Mouse (Mus musculus) embryonic facial prominence, embryonic 10.5 days (tissue): ENCODE results near the gene Ywhab. TPM values are rescaled to one million over a fixed set of nuclear protein-coding genes. Genes with fewer than 3 reads are reported as not detected.

Experiments
- DNase-seq: peaks from one replicate; pipeline ENCODE4 v3.0.0-alpha.2; 2017; ENCODE audit warnings: low spot score
- H3K27ac ChIP-seq: fragments of 300-500 bp; sonication (generic); replicated peaks from 2 replicates; pipeline ENCODE4 v1.5.1; 2016; ENCODE audit warnings: mild to moderate bottlenecking
- H3K27me3 ChIP-seq: fragments of 300-500 bp; sonication (generic); replicated peaks from 2 replicates; pipeline ENCODE4 v1.6.1; 2016; ENCODE audit warnings: low read depth, mild to moderate bottlenecking; ENCODE audit not compliant: poor library complexity, severe bottlenecking
- H3K36me3 ChIP-seq: fragments of 300-500 bp; sonication (generic); replicated peaks from 2 replicates; pipeline ENCODE4 v1.6.1; 2016; ENCODE audit warnings: mild to moderate bottlenecking, moderate library complexity
- H3K4me1 ChIP-seq: fragments of 300-500 bp; sonication (generic); 2 replicates; pipeline ENCODE4 v1.6.1; 2016
- H3K4me3 ChIP-seq: fragments of 300-500 bp; sonication (generic); 2 replicates; pipeline ENCODE4 v1.5.1; 2016; ENCODE audit warnings: mild to moderate bottlenecking, moderate library complexity
- H3K9me3 ChIP-seq: fragments of 300-500 bp; sonication (generic); 2 replicates; pipeline ENCODE4 v1.6.1; 2016; ENCODE audit warnings: mild to moderate bottlenecking
- WGBS: fragments of 180-500 bp; shearing (Covaris S2); methylation state at CpG from one replicate; pipeline ENCODE4 v1.1.7; 2016; 5-methylcytosine and 5-hydroxymethylcytosine counted together
- polyA plus RNA-seq: library from polyadenylated mRNA; unstranded; fragments of >200 nt; fragmentation: Nextera tagmentation; extraction: Ambion mirVana; gene quantifications from 2 replicates; pipeline ENCODE4 v1.2.1, GENCODE M21; 2016

Gene Ywhab
- polyA plus RNA-seq, 1 experiment from 2014 or later = 327 TPM

DNA sequence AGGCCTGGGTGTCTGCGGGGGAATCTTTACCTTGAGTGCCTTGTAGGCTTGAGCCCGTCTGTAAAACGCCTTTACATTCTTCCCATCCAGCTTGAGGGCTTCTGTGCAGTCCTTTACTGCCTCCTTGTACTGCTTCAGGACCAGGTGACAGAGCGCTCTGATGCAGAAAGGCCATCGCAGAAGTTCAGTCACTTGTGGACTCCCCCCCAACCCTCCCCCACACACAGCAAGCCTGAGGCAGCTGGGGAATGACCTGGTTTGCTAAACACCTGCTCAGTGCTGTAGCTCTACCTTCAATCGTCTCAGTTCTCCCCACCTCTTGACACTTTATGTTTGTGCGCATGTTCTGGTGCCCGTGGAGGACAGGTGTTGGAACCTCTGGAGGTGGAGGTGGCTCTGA is 59.9 kb downstream of the Ywhab start:
- WGBS = 94% methylated on average over 8 of the region's 8 CpGs
- Histone ChIP-seq H3K27ac (no peak overlapping the region), H3K4me3 (no peak overlapping the region), H3K9me3 (no peaks in the 10 kb centered on the region), H3K36me3 (peaks cover 90% of the 10 kb centered on the region), H3K4me1 (no peaks in the 10 kb centered on the region), H3K27me3 (no peaks in the 10 kb centered on the region)
- DNase-seq = no peak

DNA sequence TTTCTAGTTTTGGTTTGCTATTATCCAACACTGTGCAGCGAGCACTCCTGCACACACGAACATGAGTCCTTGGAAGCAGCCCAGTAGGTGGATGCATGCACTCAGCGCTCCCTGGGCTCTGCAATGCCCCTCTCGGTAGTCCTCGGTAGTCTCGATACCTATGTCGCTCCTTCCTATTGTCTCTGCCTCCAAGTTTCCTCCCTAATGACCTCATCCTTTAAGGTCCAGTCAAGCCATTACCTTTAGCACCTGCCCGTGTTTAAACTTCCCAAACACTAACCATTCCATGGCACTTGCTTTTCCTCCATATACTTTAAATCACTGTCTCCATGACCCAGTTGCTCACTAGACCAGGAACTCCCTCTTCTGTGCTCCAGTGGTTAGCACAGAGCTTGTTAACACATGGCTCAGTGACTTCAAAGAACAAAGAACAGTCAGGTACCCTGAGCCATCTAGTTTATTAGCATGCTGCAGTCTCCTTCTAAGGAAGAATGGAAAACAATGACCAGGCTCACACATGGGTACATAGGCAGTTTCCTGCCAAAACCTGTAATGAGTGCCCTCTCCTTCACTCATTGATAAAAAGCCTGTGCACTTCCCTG is 65.0 kb downstream of the Ywhab start:
- WGBS = 92% methylated on average over 8 of the region's 8 CpGs
- Histone ChIP-seq H3K27me3 (no peaks in the 10 kb centered on the region), H3K36me3 (peaks cover 99% of the 10 kb centered on the region), H3K27ac (no peak overlapping the region), H3K4me3 (no peak overlapping the region), H3K9me3 (no peaks in the 10 kb centered on the region), H3K4me1 (no peaks in the 10 kb centered on the region)
- DNase-seq = no peak

Other genes with a start within 250 kb of the Ywhab start
- gene Ada, start 244.7 kb upstream of the Ywhab start, polyA plus RNA-seq = 9.7 and 11.1 TPM in 2 replicates
- gene Ccn5, start 174.1 kb upstream of the Ywhab start, polyA plus RNA-seq = 0.09 and 0.25 TPM in 2 replicates
- gene Kcnk15, start 141.3 kb upstream of the Ywhab start, polyA plus RNA-seq = not detected in 2 replicates
- gene Rims4, start 76.3 kb upstream of the Ywhab start, polyA plus RNA-seq = 0.31 and 0.65 TPM in 2 replicates
- gene Pabpc1l, start 30.5 kb downstream of the Ywhab start, polyA plus RNA-seq = 1.6 and 1.9 TPM in 2 replicates
- 33.1 and 34.8 TPM in 2 replicates for gene Stk4, start 75.4 kb downstream of the Ywhab start, polyA plus RNA-seq
- 68.1 and 71.9 TPM in 2 replicates for gene Tomm34, start 76.2 kb downstream of the Ywhab start, polyA plus RNA-seq
- gene Kcns1, start 176.2 kb downstream of the Ywhab start, polyA plus RNA-seq = not detected in 2 replicates
- not detected in 2 replicates for gene Wfdc5, start 187.8 kb downstream of the Ywhab start, polyA plus RNA-seq
- not detected in 2 replicates for gene Wfdc12, start 195.6 kb downstream of the Ywhab start, polyA plus RNA-seq
- gene Wfdc15a, start 205.2 kb downstream of the Ywhab start, polyA plus RNA-seq = not detected in 2 replicates
- gene Wfdc15b, start 226.7 kb downstream of the Ywhab start, polyA plus RNA-seq = not detected in 2 replicates
- not detected in 2 replicates for gene Svs2, start 243.5 kb downstream of the Ywhab start, polyA plus RNA-seq